Mouse (Mus musculus): ENCODE results near the gene 1700069L16Rik.

Gene 1700069L16Rik

DNA sequence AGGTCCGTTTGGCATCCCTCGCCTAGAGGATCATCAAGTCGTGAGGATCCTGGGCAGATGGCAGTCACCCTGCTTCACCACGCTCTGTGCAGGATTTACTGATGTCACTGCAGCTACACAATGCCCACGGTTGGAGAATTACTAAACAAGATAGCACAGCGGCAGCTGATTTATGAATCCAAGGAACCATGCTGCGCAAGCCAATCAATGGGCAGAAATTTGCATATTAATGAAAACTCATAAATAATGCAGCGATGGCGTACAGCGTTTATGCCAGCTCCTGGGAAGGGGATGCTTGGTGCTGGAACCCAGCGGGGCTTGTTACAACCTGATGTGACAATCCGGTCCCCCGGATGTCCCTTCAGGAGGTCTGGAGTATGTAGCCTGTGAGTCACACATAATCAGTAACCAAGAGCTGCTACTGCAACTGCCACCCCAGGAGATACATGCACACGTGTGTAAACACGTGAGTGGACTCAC, 34.5 kb downstream of the 1700069L16Rik start:
- no peak for DNase-seq (ENCODE audit: low spot score in 2 of 2)

DNA sequence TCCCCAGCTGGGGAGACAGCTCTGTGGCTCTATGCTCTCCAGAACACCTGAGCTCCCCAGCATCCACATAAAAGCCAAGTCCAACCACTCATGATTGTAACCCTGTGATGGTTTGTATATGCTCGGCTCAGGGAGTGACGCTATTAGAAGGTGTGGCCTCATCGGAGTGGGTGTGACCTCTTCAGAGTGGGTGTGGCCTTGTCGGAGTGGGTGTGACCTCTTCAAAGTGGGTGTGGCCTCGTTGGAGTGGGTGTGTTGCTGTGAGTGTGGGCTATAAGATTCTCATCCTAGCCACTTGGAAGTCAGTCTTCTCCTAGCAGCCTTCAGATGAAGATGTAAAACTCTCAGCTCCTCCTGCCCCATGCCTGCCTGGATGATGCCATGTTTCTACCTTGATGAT, 37.1 kb downstream of the 1700069L16Rik start:
- DNase-seq (ENCODE audit: low spot score in 2 of 2) = no peak

DNA sequence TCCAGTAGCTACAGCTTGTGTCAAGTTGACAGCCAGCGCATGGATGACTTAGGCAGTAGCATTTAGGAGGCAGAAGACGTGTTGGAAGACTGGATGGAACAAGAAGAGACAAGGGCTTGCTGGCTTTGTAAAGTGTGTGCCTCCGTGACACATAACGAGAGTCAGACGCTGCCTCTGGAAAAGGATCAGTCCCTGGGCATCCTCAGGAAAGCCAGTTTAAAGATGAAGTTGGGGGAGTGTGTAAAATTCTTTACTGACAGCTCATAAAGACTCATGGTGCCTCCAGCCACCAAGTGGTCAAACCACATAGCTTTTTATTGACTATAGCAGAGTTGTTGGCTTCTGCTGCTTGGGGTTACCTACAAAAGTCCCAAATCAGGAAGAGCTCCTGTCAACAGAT, 39.1 kb downstream of the 1700069L16Rik start:
- no peak for DNase-seq (ENCODE audit: low spot score in 2 of 2)

DNA sequence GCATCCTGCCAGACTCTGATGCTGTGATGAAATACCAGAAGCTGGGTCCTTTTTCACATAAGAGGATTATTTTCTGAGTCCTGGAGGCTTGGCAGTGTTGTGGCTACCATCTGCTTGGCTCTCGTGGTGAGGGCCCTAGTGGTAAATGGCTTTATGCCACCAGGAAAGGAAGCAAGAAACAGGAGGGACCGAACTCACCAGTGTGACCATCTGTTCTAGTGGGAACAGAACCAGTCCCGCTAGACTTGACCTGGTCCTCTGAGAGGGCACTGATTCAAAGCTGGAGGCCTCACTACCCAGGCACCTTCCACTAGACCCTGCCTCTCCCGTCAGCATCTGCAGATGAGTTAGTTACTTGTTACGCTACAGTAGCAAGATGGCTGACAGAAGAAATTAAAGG, 41.3 kb downstream of the 1700069L16Rik start:
- DNase-seq (ENCODE audit: low spot score in 2 of 2) = no peak

DNA sequence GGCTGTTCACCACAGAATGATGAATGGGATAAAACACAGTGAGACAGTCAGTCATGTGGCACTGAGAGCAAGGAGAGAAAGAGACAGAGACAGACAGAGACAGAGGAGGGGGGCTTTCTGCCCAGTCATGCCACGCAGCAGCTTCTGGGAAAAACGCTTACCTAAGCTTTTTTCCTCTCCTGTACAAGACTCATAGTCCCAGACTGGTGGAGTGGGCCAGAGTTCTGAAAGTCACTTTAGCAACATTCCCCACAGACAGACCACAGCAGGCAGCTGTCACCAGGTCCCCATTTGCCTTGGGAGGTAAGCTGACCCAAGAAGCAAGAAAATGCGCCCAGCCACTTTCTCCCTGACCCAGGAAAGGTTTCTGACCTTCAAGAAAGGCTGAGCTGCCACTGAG, 42.1 kb downstream of the 1700069L16Rik start:
- DNase-seq (ENCODE audit: low spot score in 2 of 2) = no peak

DNA sequence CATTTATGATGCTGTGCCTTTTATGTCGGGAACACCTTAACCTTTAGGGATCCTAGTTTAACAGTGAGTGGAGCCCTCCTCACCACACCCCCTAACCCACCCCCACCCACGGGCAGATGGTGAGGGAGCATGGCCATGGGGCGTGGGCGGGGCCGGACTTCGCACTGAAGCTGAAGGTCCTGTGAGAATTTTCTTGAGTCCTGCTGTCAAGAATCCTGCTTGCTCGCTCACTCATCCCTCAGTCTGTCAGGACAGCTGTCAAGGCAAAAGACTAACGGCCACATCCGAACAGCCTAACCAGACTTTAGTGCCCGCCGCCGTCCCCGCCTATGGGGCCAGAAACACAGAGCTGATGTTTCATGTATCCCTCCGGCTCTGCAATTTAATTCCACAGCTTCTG, 43.4 kb downstream of the 1700069L16Rik start:
- no peak for DNase-seq (ENCODE audit: low spot score in 2 of 2)

DNA sequence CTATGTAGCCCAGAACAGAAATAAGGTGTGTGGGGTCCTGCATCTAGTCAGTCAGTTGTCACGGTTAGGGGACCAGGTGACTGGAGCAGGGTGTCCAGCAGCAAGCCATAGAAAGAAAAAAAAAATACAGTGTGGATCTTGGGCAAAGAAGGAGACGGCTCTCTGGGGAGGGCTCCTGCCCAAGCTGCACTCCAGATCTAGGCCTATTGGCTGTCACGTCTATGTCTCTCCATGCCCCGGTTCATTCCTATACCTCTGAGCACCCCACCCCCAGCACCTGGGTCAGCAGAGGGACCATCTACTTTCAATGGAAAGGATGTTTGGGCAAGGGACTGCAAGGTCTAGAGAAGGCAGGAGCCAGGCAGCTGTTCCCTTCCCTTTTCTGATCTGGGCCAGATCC, 45.1 kb downstream of the 1700069L16Rik start:
- no peak for DNase-seq (ENCODE audit: low spot score in 2 of 2)

DNA sequence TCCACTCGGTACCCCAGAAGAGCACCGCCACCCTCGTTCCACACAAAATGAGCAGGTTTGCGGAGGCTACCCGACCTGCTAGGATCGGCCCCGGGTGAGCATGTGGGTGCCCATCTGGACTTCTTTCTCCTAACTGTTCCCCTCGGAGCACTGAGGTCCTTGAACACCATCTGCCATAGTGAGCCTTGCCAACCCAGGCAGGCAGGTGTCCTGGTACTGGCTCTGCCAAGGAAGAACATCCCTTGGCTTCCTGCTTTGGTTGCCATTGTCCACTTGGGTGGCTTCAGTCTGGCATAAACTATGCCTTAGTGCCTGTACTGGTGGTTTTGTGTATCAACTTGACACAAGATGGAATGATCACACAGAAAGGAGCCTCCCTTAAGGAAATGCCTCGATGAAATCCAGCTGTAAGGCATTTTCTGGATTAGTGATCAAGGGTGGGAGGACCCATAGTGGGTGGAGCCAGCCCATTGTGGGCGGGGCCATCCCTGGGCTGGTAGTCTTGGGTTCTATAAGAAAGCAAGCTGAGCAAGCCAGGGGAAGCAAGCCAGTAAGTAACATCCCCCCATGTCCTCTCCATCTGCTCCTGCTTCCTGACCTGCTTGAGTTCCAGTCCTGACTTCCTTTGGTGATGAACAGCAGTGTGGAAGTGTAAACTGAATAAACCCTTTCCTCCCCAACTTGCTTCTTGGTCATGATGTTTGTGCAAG, 45.7 kb downstream of the 1700069L16Rik start:
- DNase-seq (ENCODE audit: low spot score in 2 of 2) = no peak

DNA sequence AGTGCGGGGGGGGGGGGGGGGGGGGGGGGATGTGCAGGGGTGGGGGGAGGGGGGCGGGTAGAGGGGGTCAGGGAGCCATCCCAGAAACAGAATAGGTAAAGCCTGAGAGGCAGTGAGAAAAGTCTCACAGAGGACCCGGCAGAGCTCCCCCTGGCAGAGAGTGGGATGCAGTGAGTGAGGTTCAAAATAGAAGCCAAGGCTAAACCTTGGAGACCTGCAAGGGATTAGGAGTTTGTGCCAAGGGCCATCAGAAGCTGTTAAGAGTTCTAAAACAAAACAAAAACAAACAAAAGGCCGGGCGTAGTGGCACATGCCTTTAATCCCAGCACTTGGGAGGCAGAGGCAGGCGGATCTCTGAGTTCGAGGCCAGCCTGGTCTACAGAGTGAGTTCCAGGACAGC, 47.0 kb downstream of the 1700069L16Rik start:
- DNase-seq (ENCODE audit: low spot score in 2 of 2) = no peak

DNA sequence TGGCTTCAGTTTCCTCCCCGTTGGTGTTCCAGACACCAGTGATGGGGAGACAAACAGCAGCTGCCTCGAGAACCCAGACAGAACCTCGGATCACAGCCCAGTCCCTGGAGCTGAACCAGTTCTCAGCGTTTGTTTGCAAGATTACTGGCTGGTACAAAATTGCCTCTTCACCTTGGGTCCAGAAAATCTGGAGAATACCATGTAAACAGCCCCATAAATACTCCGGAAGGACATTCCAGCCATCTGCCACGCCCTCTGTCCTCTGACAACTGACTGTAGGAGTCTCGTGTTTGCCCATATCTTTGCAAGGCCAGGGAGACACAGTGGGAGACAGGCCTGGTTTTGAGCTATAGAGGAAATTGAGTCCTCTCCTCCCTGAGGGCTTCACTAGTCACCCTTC, 49.7 kb downstream of the 1700069L16Rik start:
- DNase-seq (ENCODE audit: low spot score in 2 of 2) = no peak

DNA sequence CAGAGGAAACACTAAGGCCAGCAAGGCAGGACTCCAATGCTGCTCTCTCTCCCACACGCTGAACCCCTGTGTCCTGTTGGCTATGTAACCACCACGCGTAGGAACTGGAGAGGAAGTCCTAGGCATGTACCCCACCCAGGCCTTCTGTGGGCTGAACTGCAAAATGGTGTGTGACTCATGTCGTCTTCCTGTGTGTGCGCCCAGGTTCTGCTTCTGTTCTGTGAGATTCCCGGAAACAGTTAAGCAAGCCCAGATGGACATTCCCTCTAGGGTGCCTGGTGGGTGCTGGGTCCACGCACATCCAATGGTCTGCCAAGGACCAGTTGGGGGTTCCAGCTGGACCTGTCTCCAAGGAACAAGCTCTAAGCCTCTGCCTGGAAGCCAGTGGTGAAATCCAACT, 52.1 kb downstream of the 1700069L16Rik start:
- DNase-seq (ENCODE audit: low spot score in 2 of 2) = peak in 1 of 2 experiments; percentile 14

DNA sequence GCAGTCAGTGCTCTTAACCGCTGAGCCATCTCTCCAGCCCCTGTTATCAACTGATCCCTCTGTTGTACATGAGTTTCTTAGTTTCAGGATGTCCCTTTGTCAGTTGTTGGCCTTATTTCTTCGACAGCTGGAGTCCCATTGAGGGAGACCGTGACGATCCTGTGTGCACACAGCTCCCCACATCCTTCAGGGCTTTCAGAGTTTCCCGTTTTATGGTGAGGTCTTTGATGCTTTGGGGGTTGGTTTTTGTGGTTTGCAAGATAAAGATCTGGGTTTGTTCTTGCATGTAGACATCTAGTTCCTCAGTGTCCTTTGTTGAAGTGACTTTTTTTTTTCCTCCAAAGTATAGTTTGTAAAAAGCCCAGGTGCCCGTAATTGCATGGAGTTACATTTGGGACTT, 54.0 kb downstream of the 1700069L16Rik start:
- DNase-seq (ENCODE audit: low spot score in 2 of 2) = no peak

DNA sequence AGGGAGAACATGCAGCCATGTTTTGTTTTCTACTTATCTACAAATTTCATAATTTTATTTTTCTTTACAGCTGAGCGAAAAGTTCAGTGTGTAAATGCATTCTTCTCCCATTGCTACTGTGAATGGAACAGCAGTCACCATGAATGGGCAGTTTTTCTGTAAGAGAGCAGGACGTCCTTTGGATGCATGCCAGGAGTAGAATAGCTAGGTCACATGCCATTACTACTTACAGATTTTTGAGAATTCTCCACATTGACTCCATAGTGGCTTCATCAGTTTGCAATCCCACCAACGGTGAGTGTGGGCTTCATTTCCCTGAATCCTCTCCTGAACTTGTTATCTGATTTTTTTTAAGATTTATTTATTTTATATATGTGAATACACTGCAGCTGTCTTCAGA, 54.5 kb downstream of the 1700069L16Rik start:
- no peak for DNase-seq (ENCODE audit: low spot score in 2 of 2)

DNA sequence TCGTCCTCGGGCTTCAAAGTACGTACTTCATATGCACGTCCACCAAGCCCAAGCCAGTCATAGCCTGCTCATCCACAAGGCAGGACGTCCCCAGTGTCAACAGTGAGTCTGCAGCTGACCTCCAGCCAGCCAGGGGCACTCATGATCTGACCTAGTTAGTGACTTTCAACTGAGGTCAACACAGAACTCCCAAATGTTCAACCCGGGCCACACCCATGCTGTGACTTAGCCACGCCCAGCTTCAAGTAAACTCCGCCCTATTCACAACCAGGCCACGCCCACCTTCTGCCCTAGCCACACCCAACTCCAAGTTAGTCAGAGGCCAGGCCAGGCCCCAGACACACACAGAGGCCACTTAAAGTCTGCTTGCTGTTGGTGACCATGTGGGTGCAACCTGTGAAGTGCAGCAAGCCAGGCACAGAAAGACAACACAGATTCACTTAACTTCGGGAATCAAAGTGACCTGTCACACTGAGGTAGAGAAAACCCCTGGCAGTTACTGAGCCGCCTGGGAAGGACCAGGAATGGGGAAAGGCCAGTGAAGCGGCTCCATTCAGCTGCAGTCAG, 59.9 kb downstream of the 1700069L16Rik start:
- DNase-seq (ENCODE audit: low spot score in 2 of 2) = no peak

DNA sequence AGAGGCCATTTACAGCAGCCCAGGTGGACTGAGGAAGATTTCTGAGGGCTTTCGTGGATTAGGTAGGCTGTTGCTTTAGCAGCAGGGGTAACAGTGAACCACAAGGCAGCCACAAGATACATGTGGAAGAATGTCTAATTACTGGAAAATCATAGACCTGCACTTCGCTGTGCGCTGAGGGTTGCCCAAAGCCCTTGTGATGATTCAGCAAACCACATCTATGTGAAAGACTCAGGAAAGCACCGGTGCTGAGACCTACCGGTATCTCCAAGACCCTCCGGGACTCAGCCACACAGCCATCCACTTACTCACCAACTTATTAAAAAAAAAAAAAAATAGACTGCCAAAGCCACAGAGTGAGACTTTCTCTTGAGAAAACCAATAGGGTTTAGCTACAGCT, 60.4 kb downstream of the 1700069L16Rik start:
- DNase-seq (ENCODE audit: low spot score in 2 of 2) = no peak

DNA sequence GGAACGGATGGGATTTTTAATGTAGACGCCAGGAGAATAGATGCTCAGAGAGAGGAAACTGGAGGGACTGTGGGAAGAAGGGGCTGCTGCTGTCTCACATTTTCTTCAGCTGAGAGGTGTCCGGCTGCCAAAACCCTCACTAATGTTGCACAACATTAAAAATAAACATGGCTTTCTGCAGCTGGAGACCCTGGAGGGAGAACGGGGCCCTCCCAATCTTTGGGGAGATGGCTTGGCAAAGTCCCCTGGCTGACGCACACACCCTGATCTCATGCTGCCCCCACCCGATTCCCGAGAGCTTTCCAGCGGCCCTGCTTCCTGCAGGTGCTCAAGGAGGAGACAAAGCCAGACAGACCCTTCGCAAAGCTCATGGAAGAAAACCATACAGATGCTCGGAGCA, 63.7 kb downstream of the 1700069L16Rik start:
- DNase-seq (ENCODE audit: low spot score in 2 of 2) = no peak

DNA sequence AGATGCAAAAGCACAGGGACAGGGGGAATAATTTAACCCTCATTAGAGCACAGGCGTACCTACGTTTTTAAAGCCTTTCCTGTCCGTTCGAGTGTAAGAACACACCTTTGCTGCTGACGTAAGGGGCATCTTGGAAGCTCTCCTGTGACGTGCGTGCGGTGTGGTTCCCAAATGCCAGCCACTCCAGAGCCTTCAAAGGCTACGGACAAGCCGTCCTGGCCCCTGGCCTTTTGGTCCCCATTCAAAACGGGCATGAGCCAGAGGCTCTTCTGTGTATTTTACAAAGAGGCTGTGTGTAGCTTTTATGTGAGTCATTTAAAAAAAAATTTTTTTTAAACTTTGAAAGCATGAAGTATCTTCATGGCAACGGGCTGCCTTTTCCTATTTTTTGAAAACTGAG, 69.8 kb downstream of the 1700069L16Rik start:
- DNase-seq (ENCODE audit: low spot score in 2 of 2) = no peak

DNA sequence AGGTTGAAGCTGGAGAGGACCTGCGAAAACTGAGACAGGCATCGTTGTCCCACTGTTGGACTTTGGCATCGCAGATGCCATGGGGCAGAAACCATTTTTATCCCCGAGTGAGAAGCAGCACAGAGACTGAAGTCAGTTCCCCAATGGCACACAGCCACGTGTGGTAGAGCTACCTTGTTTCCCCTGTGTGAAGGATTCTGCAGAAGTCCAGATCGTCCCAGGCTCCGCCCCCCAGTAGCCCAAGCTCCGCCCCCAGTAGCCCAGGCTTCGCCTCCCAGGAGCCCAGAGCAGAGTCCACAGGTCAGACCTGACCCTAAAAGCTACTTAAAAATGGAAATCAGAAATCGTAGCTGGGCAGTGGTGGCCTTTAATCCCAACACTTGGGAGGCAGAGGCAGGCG, 70.4 kb downstream of the 1700069L16Rik start:
- no peak for DNase-seq (ENCODE audit: low spot score in 2 of 2)

DNA sequence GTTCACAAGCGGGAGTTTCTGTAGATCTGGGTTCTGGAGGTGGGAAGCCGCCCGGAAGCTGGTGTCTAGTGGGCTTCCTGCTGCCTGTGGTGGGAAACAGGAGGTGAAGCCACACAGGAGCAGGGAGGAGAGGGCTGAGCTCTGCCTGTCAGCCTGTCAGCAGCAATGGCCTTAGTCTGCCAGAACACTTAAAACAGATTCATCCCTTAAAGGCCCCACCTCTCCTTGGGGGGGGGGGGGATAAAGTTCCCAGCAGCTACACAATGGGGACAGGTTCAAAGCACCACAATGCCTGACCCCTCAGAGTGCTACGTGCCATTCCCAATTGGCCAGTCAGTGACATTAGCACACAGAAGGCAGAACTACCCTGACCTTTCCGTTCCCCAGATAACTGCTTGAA, 72.4 kb downstream of the 1700069L16Rik start:
- DNase-seq (ENCODE audit: low spot score in 2 of 2) = no peak

DNA sequence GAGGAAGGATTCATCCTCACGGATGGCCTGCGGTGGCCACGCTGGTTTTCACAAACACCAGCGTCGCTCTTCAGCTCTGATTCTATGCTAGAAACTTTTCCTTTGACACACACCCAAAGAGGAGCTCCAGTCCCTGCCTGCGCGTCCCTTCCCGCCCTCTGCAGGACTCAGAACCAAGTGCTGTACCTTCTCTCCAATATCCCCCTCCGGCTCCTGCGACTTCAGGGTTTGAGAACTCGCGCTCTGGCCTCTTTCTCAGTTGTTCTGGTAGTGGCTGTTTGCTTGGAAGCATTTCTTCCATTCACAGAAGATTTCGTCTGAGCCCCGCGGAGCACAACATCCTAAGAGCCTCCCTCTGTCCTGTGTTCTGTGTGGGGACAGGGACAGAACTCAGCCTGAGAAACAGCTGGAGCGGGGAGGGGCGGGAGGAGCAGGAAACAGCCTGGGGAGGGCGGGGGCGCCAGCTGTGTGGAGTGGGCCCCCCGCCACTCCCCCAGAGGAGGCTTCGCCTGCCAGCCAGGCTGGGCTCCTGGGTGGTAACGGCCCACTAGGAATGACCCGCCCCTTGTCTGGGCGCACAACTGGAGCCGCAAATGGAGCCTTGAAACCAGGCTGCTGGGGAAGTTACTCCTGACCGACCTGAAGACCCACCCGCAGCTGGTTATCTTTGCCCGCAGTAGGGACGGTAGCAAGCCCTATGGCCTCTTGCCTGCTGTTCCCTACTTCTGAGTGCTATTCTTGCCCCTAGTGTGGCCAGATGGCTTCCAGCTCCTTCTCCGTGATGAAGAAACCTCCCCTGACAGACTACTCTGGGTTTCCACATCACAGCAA, 74.3 kb downstream of the 1700069L16Rik start, which contains the start of gene Cmklr1:
TSS of gene Cmklr1 (minus strand) at position 392 of the 831 bp plus-strand sequence.
- no peak for DNase-seq (ENCODE audit: low spot score in 2 of 2)

DNA sequence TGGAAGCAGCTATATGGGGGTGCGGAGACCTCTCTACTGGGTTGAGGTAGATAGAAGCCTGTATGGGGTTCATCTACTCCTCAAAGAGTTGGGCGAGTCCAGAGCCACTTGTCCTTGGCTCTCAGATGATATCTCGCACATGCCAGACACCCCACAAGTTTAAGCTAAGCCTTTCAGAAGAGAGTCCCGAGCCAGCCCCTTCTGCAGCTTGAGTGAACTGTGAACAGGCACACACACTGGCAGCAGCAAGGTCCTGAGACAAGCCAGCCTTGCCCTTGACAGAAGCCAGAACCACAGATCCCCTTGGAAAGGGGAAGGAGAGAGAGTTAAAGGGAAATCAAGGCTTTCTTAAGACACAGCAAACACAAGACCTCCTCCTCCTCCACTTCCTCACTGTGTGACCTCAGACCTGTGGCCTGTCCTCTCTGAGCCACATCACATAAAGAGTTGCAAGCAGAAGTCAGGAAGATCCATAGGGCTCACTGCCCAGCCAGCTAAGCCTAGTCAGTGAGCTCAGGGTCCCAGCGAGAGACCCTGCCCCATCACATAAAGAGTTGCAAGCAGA, 75.8 kb downstream of the 1700069L16Rik start:
- DNase-seq (ENCODE audit: low spot score in 2 of 2) = no peak

DNA sequence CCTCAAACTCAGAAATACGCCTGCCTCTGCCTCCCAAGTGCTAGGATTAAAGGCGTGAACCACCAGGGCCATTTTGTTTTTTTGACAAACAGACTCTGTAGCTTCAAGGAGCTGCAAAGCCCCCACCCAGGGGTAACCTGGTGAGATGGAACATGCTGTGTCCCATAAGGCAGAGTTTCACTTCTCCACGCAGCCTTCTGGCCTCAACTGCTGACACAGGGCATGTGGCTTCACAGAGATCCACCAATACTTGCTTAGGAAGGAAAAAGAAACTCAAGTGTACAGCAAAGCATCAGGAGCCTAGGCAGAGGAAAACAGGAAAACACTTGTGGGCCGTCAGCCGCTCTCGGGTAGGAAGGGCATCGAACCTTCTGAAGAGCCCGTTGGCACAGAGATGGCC, 77.4 kb downstream of the 1700069L16Rik start:
- no peak for DNase-seq (ENCODE audit: low spot score in 2 of 2)
